Mouse (Mus musculus) liver, embryonic 14.5 days (tissue): ENCODE data around the gene Gm21149. TPM values are rescaled to one million over a fixed set of nuclear protein-coding genes. Genes with fewer than 3 reads are reported as not detected.
"Not testable (repeated sequence)": the region's sequence is repeated elsewhere in the genome, so short reads cannot be mapped to it uniquely, and the experiment has no call there.

Experiments
- ATAC-seq: fragments of 200-750 bp; cut with Nextera tagmentation; 2 replicates; pipeline ENCODE4 v1.8.0; 2017; ENCODE audit warnings: moderate number of reproducible peaks, mild to moderate bottlenecking, moderate library complexity; ENCODE audit not compliant: insufficient read depth
- DNase-seq, 3 experiments: peaks; one replicate each; pipeline ENCODE4 v3.0.0-alpha.2; 2012 to 2013; ENCODE audit warnings: low read depth in 3 of 3, low spot score in 3 of 3
- H3K27ac ChIP-seq: fragments of 300-500 bp; sonication (generic); 2 replicates; pipeline ENCODE4 v1.5.1; 2014; ENCODE audit warnings: moderate library complexity, mild to moderate bottlenecking, control low read depth, inconsistent platforms
- H3K27me3 ChIP-seq: fragments of 300-500 bp; sonication (generic); 2 replicates; pipeline ENCODE4 v1.6.1; 2014; ENCODE audit warnings: mild to moderate bottlenecking, low read length, moderate library complexity; ENCODE audit not compliant: control insufficient read depth, insufficient read depth
- H3K36me3 ChIP-seq: fragments of 300-500 bp; sonication (generic); replicated peaks from 2 replicates; pipeline ENCODE4 v1.6.1; 2014; ENCODE audit warnings: low read depth; ENCODE audit not compliant: control insufficient read depth, insufficient read depth
- H3K4me1 ChIP-seq, 2 experiments: fragments of 200-500 bp in 1 of 2; fragments of 300-500 bp in 1 of 2; sonication (generic) in 1 of 2; replicated peaks; 2 replicates each; pipeline ENCODE4 v1.6.1; 2012 to 2014; ENCODE audit warnings: antibody characterized with exemption in 1 of 2, inconsistent platforms in 1 of 2, low read length in 1 of 2; ENCODE audit not compliant: control insufficient read depth in 2 of 2, insufficient read depth in 2 of 2
- H3K4me2 ChIP-seq: fragments of 300-500 bp; sonication (generic); 2 replicates; pipeline ENCODE4 v1.6.1; 2014; ENCODE audit warnings: low read depth, mild to moderate bottlenecking, control low read depth, moderate library complexity
- H3K4me3 ChIP-seq, 2 experiments: fragments of 200-500 bp in 1 of 2; fragments of 300-500 bp in 1 of 2; sonication (generic) in 1 of 2; 2 replicates each; pipeline ENCODE4 v1.5.1; 2012 to 2014; ENCODE audit warnings: low read depth in 2 of 2, low read length in 2 of 2, mild to moderate bottlenecking in 2 of 2, control low read depth in 1 of 2, inconsistent platforms in 1 of 2, moderate library complexity in 1 of 2; ENCODE audit not compliant: insufficient read depth in 1 of 2
- H3K9ac ChIP-seq: fragments of 300-500 bp; sonication (generic); replicated peaks from 2 replicates; pipeline ENCODE4 v1.6.1; 2014; ENCODE audit warnings: mild to moderate bottlenecking, control low read depth, moderate library complexity
- H3K9me3 ChIP-seq: fragments of 300-500 bp; sonication (generic); 2 replicates; pipeline ENCODE4 v1.6.1; 2016; ENCODE audit warnings: low read length, mixed read lengths; ENCODE audit not compliant: control insufficient read depth
- CTCF ChIP-seq: IDR thresholded peaks from 2 replicates; pipeline ENCODE4 v1.5.1; 2016; ENCODE audit warnings: antibody characterized with exemption, low read depth, control low read depth
- EP300 ChIP-seq: IDR thresholded peaks from 2 replicates; pipeline ENCODE4 v1.6.1; 2016; ENCODE audit warnings: antibody characterized with exemption, low read depth
- WGBS: fragments of 180-500 bp; shearing (Covaris S2); extraction: QIAGEN DNeasy Blood & Tissue Kit; methylation state at CpG from one replicate; pipeline ENCODE4 v1.1.7; 2014; ENCODE audit not compliant: insufficient replicate concordance; 5-methylcytosine and 5-hydroxymethylcytosine counted together
- polyA plus RNA-seq, 2 experiments: library from polyadenylated mRNA; depleted of rRNA in 1 of 2; stranded (reverse) in 1 of 2; unstranded in 1 of 2; fragments of >200 nt; fragmentation: Nextera tagmentation in 1 of 2; extraction: Ambion mirVana in 1 of 2; gene quantifications; 2 replicates each; pipeline versions ENCODE4 v1.2.1 to v1.2.3; 2012 to 2014

Gm21149 gene
- polyA plus RNA-seq, 2 experiments: not detected

DNA sequence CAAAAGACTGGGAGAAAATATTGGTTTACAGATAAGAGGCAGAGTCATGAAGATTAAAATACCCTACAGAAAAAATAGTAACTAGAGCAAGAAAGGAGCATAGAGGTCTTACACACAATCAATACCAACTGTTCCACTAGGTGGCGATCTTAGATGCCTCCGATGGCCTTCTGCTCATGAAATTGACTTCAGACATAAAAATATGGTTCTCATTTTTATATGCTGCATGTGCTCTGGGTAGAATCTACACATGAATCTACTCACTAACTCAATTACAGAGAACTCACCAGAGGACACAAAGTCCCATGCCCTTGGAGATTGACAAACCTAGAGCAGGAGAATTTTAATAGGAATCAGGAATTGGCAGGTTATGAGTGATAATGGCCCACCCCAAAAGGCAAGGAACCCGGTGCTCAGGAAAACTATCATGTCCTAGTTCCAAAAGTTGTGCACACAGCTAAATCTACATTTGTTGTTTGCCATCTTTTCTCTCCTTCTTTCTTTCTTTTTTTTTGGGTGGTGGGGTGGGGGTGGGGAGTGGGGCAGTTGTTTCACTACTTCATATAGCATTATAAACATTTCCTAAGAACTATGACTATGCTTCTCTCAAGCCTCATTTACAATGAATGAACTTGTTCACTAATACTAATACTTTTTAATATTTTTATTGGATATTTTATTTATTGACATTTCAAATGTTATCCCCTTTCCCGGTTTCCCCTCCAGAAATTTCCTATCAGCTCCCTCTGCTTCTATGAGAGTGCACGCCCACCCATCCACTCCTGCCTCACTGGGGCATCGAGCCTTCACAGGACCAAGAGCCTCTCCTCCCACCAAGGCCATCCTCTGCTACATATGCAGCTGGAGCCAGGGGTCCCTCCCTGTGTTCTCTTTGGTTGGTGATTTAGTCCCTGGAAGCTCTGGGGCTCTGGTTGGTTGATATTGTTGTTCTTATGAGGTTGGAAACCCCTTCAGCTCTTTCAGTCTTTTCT is 32.4 kb upstream of the Gm21149 start:
- H3K27me3 ChIP-seq, H3K9me3 ChIP-seq, ATAC-seq, H3K27ac ChIP-seq, H3K36me3 ChIP-seq, H3K4me3 ChIP-seq, H3K4me2 ChIP-seq, H3K9ac ChIP-seq, DNase-seq, H3K4me1 ChIP-seq: not testable (repeated sequence)
- TF ChIP-seq CTCF: peak; percentile 32; the same call in 1 of the 2 replicates
- WGBS: 45% methylated on average over 6 of the region's 6 CpGs

DNA sequence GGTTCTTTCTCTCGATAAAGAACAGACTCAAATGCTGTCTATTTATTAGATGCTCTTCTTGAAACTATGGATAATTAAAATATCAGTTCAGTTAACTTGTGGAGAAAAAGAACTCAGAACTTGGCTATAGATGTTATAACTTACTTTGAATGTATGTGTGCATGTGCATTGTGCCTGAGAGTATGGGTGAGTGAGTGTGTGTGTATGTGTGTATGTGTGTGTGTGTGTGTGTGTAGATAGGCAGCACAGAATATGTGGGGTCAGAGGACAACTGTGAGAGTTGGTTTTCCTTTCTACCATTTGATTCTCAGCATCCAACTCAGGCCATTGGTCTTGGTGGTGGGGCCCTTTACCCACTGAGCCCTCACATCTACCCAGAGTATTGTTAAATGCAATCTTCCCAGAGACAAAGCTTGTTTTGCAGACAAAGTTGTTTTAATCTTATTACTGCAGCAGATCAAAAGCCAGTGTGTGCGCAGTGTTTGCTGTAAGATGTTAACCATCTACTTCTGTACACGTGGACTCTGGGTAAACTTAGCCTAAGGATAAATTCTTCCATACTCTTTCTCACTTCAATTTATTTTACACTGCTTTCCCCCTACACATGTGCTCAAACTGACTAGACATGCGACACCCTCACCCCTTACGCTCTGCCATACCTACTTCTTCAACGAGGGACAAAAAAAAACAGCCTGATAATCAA is 31.6 kb upstream of the Gm21149 start:
- not testable (repeated sequence) for H3K4me1 ChIP-seq, H3K4me3 ChIP-seq, H3K27ac ChIP-seq, H3K27me3 ChIP-seq, H3K4me2 ChIP-seq, H3K9me3 ChIP-seq, DNase-seq, ATAC-seq, H3K9ac ChIP-seq, H3K36me3 ChIP-seq
- 55% methylated on average over 6 of the region's 6 CpGs for WGBS

DNA sequence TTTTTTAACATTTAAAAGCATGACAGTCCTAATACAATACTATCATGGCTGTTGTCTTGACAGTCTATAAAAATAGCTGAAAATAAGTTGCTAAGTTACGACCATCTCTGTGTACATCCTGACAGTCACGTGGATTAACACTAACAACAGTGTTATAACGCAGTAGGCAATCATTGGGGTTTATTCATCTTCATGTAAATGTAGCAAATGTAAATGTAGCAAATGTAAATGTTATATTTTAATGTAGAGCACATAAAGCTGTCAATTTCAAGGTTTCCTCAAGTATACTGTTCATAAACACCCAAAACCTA is 30.9 kb upstream of the Gm21149 start:
- 46% methylated on average over 3 of the region's 3 CpGs for WGBS
- no peak overlapping the region for H3K4me3 ChIP-seq
- DNase-seq (no peak), ATAC-seq (no peak)
- H3K9me3 ChIP-seq: peaks cover 2% of the 10 kb centered on the region
- no peaks in the 10 kb centered on the region for H3K27me3 ChIP-seq
- H3K9ac ChIP-seq: no peak overlapping the region
- no peak overlapping the region for H3K4me2 ChIP-seq
- no peak overlapping the region for H3K27ac ChIP-seq
- no peak for TF ChIP-seq CTCF
- no peaks in the 10 kb centered on the region for H3K4me1 ChIP-seq
- H3K36me3 ChIP-seq: no peaks in the 10 kb centered on the region

DNA sequence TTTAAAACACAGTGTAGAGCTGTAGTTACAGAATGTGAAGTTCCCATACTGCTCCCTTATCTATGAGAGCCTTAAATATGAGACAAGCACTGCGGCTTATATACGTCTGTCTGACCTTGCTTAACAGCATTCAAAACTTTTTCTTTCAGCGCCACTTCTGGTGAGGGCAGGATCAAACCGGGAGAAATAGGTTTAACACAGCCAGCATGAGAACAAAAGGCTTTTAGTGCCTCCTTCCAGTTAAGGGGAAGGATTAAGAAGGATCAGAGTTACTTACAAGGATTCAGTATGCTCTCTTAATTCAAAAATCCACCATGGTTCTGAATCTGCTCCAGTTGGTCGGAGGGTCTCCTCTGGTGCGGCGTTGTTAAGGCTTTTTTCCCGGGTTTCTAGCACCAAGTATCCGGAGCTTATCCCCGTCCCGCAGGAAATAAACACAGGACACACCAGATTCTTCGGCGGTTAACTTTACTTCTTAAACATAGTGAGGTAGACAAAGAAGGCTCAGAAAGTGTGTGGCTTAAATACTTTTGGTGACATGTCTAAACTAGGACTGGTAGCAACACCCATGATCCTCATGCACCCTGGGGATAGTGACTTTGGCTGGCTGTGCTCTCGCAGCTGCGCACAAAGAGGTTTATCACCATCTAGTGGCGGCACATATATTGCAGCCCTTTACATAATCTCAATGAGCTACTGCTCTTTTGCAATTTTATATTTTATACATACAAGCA is 30.4 kb upstream of the Gm21149 start:
- H3K4me1 ChIP-seq: no peaks in the 10 kb centered on the region
- no peak overlapping the region for H3K9ac ChIP-seq
- no peak for ATAC-seq
- no peak overlapping the region for H3K27ac ChIP-seq
- no peaks in the 10 kb centered on the region for H3K36me3 ChIP-seq
- TF ChIP-seq EP300 (no peak), CTCF (peak; percentile 79)
- DNase-seq: no peak
- H3K9me3 ChIP-seq: no peaks in the 10 kb centered on the region; the same call in 1 of the 2 replicates
- 38% methylated on average over 16 of the region's 16 CpGs for WGBS
- no peaks in the 10 kb centered on the region for H3K27me3 ChIP-seq
- H3K4me3 ChIP-seq: no peak overlapping the region
- no peak overlapping the region for H3K4me2 ChIP-seq
